ENCODE assay signal across 18 mouse cellular contexts in the genomic region with DNA sequence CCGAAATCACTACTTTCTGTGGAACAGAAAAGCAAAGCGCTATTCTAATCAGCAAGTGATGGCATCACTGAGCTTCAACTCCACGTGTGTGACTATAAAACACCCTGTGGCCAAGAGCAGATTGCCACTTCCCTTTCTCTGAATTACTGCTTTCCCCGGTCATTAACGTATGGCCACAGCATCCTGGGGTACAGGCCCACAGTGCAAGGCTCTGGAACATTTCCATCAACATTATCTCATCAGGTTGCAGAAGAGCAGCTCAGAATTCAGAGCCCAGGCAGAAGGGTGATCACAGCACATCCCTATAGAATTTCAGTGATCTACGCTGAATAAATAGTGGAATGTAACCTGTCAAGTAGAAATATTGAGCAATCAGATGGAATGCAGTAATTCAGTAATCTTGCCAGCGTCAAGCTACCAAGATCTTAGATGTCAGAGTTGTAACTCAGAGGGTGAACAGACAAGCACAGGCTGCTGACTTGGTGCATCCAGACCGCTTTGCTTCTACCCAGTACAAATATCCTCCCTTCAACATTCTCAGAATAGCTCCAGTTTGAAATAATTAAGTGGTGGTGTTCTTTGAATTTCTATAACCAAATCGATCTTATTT.
DNase-seq lines count a peak whose midpoint lies in the region; ATAC-seq and TF ChIP-seq lines count a peak whose summit lies in the region.
"Had no signal": no experiment of that assay in that cellular context is flagged by ENCODE, and none has a peak within 500 bp of the region (broad histone marks: within the 10 kb centered on the region; RNA-seq: fewer than 3 reads in every experiment).

No protein-coding gene starts in this region.

- no peak overlapping the region for H3K4me2 ChIP-seq in neural tube, embryonic 15.5 days
- no peak overlapping the region for H3K4me2 ChIP-seq in midbrain, postnatal 0 days (ENCODE audit: low read depth, low read length, poor library complexity, severe bottlenecking)
- H3K4me2 ChIP-seq: heart, embryonic 13.5 days; liver, embryonic 13.5 days; midbrain, embryonic 15.5 days; stomach, embryonic 15.5 days had no signal

- no peaks in the 10 kb centered on the region for H3K9me3 ChIP-seq in heart, embryonic 10.5 days
- no peaks in the 10 kb centered on the region for H3K9me3 ChIP-seq in neural tube, embryonic 15.5 days (replicated peaks)
- no peaks in the 10 kb centered on the region for H3K9me3 ChIP-seq in limb, embryonic 10.5 days (replicated peaks)
- H3K9me3 ChIP-seq in midbrain, postnatal 0 days (ENCODE audit: low read length) = no peaks in the 10 kb centered on the region
- H3K9me3 ChIP-seq: heart, embryonic 13.5 days; liver, embryonic 13.5 days; midbrain, embryonic 15.5 days; stomach, embryonic 15.5 days had no signal

- no peak overlapping the region for H3K27ac ChIP-seq in heart, embryonic 10.5 days
- H3K27ac ChIP-seq in neural tube, embryonic 15.5 days (replicated peaks) = no peak overlapping the region; the same call in 1 of the 2 replicates
- H3K27ac ChIP-seq in limb, embryonic 10.5 days = peak overlapping the region; percentile 67
- no peak overlapping the region for H3K27ac ChIP-seq in midbrain, postnatal 0 days (ENCODE audit: low read depth, low read length)
- H3K27ac ChIP-seq: heart, embryonic 13.5 days; liver, embryonic 13.5 days; midbrain, embryonic 15.5 days; stomach, embryonic 15.5 days had no signal

- DNase-seq in heart, embryonic 10.5 days (ENCODE audit: low spot score) = peak; percentile 35
- no peak for DNase-seq in heart, postnatal 4 days
- DNase-seq in neural tube, embryonic 10.5 days (ENCODE audit: extremely low spot score, low spot score) = peak; percentile 8
- DNase-seq in limb, embryonic 10.5 days (ENCODE audit: low spot score) = no peak
- DNase-seq in midbrain, postnatal 0 days (ENCODE audit: low spot score) = no peak
- DNase-seq in thymus, postnatal 10 days (ENCODE audit: low spot score in 2 of 2) = no peak
- DNase-seq: adrenal gland, postnatal 25 days; cerebellum, postnatal 14 days; gastrocnemius, postnatal 10 days; kidney, postnatal 36 days; liver, embryonic 13.5 days; spleen, adult 18-20 months had no signal

- no peak for ATAC-seq in neural tube, embryonic 15.5 days (ENCODE audit: low FRiP score)
- ATAC-seq in midbrain, postnatal 0 days (ENCODE audit: low FRiP score) = no peak
- ATAC-seq: inflammation-experienced regulatory T-cells, adult 6 months; midbrain, embryonic 15.5 days had no signal

- no peaks in the 10 kb centered on the region for H3K27me3 ChIP-seq in heart, embryonic 10.5 days (ENCODE audit: insufficient read depth, poor library complexity, severe bottlenecking)
- no peaks in the 10 kb centered on the region for H3K27me3 ChIP-seq in neural tube, embryonic 15.5 days (replicated peaks)
- H3K27me3 ChIP-seq in limb, embryonic 10.5 days (ENCODE audit: low read depth, poor library complexity, severe bottlenecking) = no peaks in the 10 kb centered on the region
- H3K27me3 ChIP-seq in midbrain, postnatal 0 days (ENCODE audit: insufficient read depth, low read length) = no peaks in the 10 kb centered on the region
- H3K27me3 ChIP-seq: heart, embryonic 13.5 days; liver, embryonic 13.5 days; midbrain, embryonic 15.5 days; stomach, embryonic 15.5 days had no signal

- H3K4me1 ChIP-seq in heart, embryonic 10.5 days = peaks cover 11% of the 10 kb centered on the region
- peaks cover 33% of the 10 kb centered on the region for H3K4me1 ChIP-seq in neural tube, embryonic 15.5 days
- peaks cover 94% of the 10 kb centered on the region for H3K4me1 ChIP-seq in limb, embryonic 10.5 days
- peaks cover 8% of the 10 kb centered on the region for H3K4me1 ChIP-seq in midbrain, postnatal 0 days (ENCODE audit: insufficient read depth, low read length)
- H3K4me1 ChIP-seq: liver, embryonic 13.5 days had no signal

- no peak overlapping the region for H3K4me3 ChIP-seq in heart, embryonic 10.5 days
- H3K4me3 ChIP-seq in neural tube, embryonic 15.5 days (replicated peaks) = no peak overlapping the region
- no peak overlapping the region for H3K4me3 ChIP-seq in limb, embryonic 10.5 days
- no peak overlapping the region for H3K4me3 ChIP-seq in midbrain, postnatal 0 days (ENCODE audit: low read depth, low read length)
- H3K4me3 ChIP-seq: heart, embryonic 13.5 days; liver, embryonic 13.5 days; midbrain, embryonic 15.5 days; stomach, embryonic 15.5 days had no signal

- 66% methylated on average over 9 of the region's 9 CpGs for WGBS in heart, embryonic 10.5 days
- WGBS in neural tube, embryonic 15.5 days = 60% methylated on average over 9 of the region's 9 CpGs
- 67% methylated on average over 9 of the region's 9 CpGs for WGBS in limb, embryonic 10.5 days
- WGBS in midbrain, postnatal 0 days = 82% methylated on average over 9 of the region's 9 CpGs

- no peak overlapping the region for H3K9ac ChIP-seq in neural tube, embryonic 15.5 days (replicated peaks)
- H3K9ac ChIP-seq in midbrain, postnatal 0 days (replicated peaks; ENCODE audit: low read length, poor library complexity, severe bottlenecking) = no peak overlapping the region
- H3K9ac ChIP-seq: heart, embryonic 13.5 days; liver, embryonic 13.5 days; midbrain, embryonic 15.5 days; stomach, embryonic 15.5 days had no signal

- TF ChIP-seq CTCF in midbrain, postnatal 0 days (IDR thresholded peaks at IDR 0.05) = no peak

- no peaks in the 10 kb centered on the region for H3K36me3 ChIP-seq in heart, embryonic 10.5 days
- H3K36me3 ChIP-seq in neural tube, embryonic 15.5 days = no peaks in the 10 kb centered on the region
- no peaks in the 10 kb centered on the region for H3K36me3 ChIP-seq in limb, embryonic 10.5 days
- peaks cover 5% of the 10 kb centered on the region; the same call in 1 of the 2 replicates for H3K36me3 ChIP-seq in midbrain, postnatal 0 days (ENCODE audit: insufficient read depth, low read length)
- H3K36me3 ChIP-seq: G1E; heart, embryonic 13.5 days; liver, embryonic 13.5 days; stomach, embryonic 15.5 days had no signal

Comparison
In these comparisons a context has a peak if more than half of its experiments do, and no peak if none do; other contexts are left out.
1. DNase-seq: peak in heart, embryonic 10.5 days (single experiment) and neural tube, embryonic 10.5 days (single experiment); none in heart, postnatal 4 days (single experiment), limb, embryonic 10.5 days (single experiment), midbrain, postnatal 0 days (single experiment) and thymus, postnatal 10 days (0 of 2).